Mouse (Mus musculus) liver, postnatal 0 days (tissue): ENCODE measurements around the gene BC024978. TPM values are rescaled to one million over a fixed set of nuclear protein-coding genes. Genes with fewer than 3 reads are reported as not detected.

Experiments used
- ATAC-seq: fragments of 200-750 bp; cut with Nextera tagmentation; 2 replicates; pipeline ENCODE4 v1.8.0; 2017; ENCODE audit warnings: mild to moderate bottlenecking, moderate library complexity
- DNase-seq: peaks from one replicate; pipeline ENCODE4 v3.0.0-alpha.2; 2016
- H3K27ac ChIP-seq: fragments of 300-500 bp; sonication (generic); 2 replicates; pipeline ENCODE4 v1.5.1; 2014; ENCODE audit warnings: antibody characterized with exemption, moderate library complexity, mild to moderate bottlenecking, low read depth
- H3K27me3 ChIP-seq: fragments of 300-500 bp; sonication (generic); 2 replicates; pipeline ENCODE4 v1.6.1; 2014; ENCODE audit warnings: low read length, control low read depth, mixed read lengths; ENCODE audit not compliant: insufficient read depth
- H3K36me3 ChIP-seq: fragments of 300-500 bp; sonication (generic); replicated peaks from 2 replicates; pipeline ENCODE4 v1.6.1; 2014; ENCODE audit warnings: mild to moderate bottlenecking, control low read depth, low read length, moderate library complexity, mixed read lengths; ENCODE audit not compliant: insufficient read depth
- H3K4me1 ChIP-seq: fragments of 300-500 bp; sonication (generic); 2 replicates; pipeline ENCODE4 v1.6.1; 2014; ENCODE audit warnings: antibody characterized with exemption, mild to moderate bottlenecking, control low read depth; ENCODE audit not compliant: insufficient read depth
- H3K4me2 ChIP-seq: fragments of 300-500 bp; sonication (generic); 2 replicates; pipeline ENCODE4 v1.6.1; 2014; ENCODE audit warnings: low read depth, mild to moderate bottlenecking, low read length, moderate library complexity, mixed read lengths
- H3K4me3 ChIP-seq: fragments of 300-500 bp; sonication (generic); 2 replicates; pipeline ENCODE4 v1.5.1; 2014; ENCODE audit warnings: low read depth, low read length
- H3K9ac ChIP-seq: fragments of 300-500 bp; sonication (generic); replicated peaks from 2 replicates; pipeline ENCODE4 v1.6.1; 2014; ENCODE audit warnings: mild to moderate bottlenecking, moderate library complexity
- H3K9me3 ChIP-seq: fragments of 300-500 bp; sonication (generic); 2 replicates; pipeline ENCODE4 v1.6.1; 2016; ENCODE audit warnings: mild to moderate bottlenecking, control low read depth, low read length, mixed read lengths
- CTCF ChIP-seq: sonication (generic); IDR thresholded peaks from 2 replicates; pipeline ENCODE4 v1.5.1; 2016; ENCODE audit warnings: antibody characterized with exemption, low read depth
- EP300 ChIP-seq: IDR thresholded peaks from 2 replicates; pipeline ENCODE4 v1.6.1; 2016; ENCODE audit warnings: antibody characterized with exemption, low read depth, mild to moderate bottlenecking
- WGBS: fragments of 180-500 bp; shearing (Covaris S2); extraction: QIAGEN DNeasy Blood & Tissue Kit; methylation state at CpG from one replicate; pipeline ENCODE4 v1.1.7; 2014; ENCODE audit not compliant: insufficient replicate concordance; 5-methylcytosine and 5-hydroxymethylcytosine counted together
- polyA plus RNA-seq: library from polyadenylated mRNA; unstranded; fragments of >200 nt; fragmentation: Nextera tagmentation; extraction: Ambion mirVana; gene quantifications from 2 replicates; pipeline ENCODE4 v1.2.1, GENCODE M21; 2015

BC024978 gene
- polyA plus RNA-seq, 1 experiment from 2014 or later: 1.00 TPM

DNA sequence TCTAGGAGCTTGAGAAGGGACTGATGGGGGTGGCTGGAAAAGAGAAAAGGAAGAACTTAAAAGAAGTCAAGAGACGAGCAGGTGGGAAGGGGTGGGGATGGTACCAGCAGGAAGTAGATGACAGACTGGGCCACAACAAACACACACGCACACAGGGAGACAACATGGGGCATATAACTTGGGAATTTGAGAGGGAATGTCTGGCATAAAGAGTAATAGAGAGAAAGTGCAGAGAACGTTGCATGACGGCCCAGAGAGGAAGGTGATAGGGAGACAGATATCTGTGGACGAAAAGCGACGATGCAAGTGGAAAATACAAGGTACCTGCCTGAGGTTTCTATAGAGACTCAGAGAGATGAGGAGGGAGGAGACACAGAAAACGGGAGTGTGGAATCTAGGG is 29.9 kb upstream of the BC024978 start:
- H3K9ac ChIP-seq: peak overlapping the region; percentile 82
- 4% methylated on average over 8 of the region's 8 CpGs for WGBS
- H3K27me3 ChIP-seq: no peaks in the 10 kb centered on the region
- peak overlapping the region; percentile 97 for H3K27ac ChIP-seq
- H3K4me2 ChIP-seq: peak overlapping the region; percentile 61
- ATAC-seq (no peak), DNase-seq (no peak)
- H3K9me3 ChIP-seq: no peaks in the 10 kb centered on the region
- peak overlapping the region; percentile 68 for H3K4me3 ChIP-seq
- TF ChIP-seq EP300: no peak
- no peak for TF ChIP-seq CTCF
- peaks cover 52% of the 10 kb centered on the region for H3K4me1 ChIP-seq
- H3K36me3 ChIP-seq: peaks cover 14% of the 10 kb centered on the region

DNA sequence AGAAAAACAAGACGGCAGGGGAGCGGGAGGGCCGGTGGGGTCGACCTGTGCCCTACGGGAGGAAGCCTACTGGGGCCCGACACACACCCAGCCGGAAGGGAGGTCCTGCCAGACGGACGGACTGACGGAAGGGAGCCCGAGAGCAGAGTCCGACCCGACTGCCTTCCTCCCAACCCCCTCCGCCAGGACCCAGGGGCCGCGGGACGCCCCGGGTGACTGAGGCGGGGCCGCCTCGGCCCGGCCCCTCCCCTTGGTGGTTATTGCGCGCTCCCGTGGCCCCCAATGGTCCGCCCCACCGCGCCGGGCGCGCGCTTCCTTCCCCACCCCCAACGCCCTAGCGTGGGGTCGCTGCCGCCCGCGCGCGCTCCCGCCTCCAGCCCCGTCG is 29.4 kb upstream of the BC024978 start:
- peak overlapping the region; percentile 97 for H3K27ac ChIP-seq
- H3K4me3 ChIP-seq: peak overlapping the region; percentile 68
- ATAC-seq (peak; percentile 76), DNase-seq (peak; percentile 91)
- WGBS: 0% methylated on average over 19 of the region's 43 CpGs
- H3K9ac ChIP-seq: peak overlapping the region; percentile 82
- no peaks in the 10 kb centered on the region for H3K9me3 ChIP-seq
- peaks cover 13% of the 10 kb centered on the region for H3K36me3 ChIP-seq
- H3K4me2 ChIP-seq: peak overlapping the region; percentile 61
- peaks cover 47% of the 10 kb centered on the region for H3K4me1 ChIP-seq
- TF ChIP-seq CTCF (no peak), EP300 (no peak)
- no peaks in the 10 kb centered on the region for H3K27me3 ChIP-seq

DNA sequence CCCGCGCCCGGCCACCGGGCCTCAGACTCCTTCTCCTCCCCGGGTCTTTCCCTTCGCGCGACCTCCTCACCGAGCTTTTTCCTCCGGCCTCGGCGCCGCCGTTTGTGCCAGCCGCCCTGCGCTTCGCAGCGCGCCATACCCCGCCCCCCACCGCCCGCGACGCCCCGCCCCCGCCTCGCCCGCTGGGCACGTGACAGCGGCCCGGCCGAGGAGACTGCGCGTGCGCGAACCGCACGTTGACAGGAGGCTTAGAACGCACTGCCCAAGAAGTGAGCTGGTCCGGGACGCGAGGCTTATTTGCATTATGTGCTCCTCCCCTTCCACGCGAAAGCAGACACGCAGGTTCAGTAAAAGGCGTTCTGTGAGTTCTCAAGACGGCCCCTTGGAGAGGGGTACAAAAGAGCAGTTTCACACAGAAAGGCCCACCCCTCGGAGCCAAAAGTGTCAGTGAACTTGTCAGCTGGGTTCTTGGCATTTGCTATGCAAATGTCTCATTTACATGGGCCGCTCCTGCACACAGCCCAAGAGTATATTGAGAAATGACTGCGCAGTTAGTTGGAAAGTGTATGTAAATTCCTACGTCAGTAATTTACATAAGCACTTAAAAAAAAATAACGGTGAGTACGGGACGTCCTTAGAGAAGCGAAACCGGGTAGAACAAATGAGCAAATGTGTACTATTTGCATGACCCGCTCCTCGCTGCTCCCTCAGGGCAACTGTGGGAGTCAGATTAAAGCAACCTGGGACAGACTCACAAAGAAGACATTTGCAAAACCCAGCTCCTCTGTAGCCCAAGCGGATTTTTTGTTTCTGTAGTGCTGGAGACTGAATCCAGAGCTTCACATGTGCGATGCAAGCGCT is 28.7 kb upstream of the BC024978 start, which contains the start of gene Egln2:
Egln2 (minus strand) TSS at position 189 of the 861 bp plus-strand sequence.
- WGBS: 1% methylated on average over 61 of the region's 61 CpGs
- no peaks in the 10 kb centered on the region for H3K27me3 ChIP-seq
- TF ChIP-seq EP300 (peak; percentile 94), CTCF (no peak)
- peak within 1 kb of the TSS; percentile 61 for H3K4me2 ChIP-seq
- peak within 1 kb of the TSS; percentile 68 for H3K4me3 ChIP-seq
- H3K4me1 ChIP-seq: peaks cover 43% of the 10 kb centered on the region
- ATAC-seq (peak; percentile 79), DNase-seq (peak; percentile 98)
- no peaks in the 10 kb centered on the region for H3K9me3 ChIP-seq
- H3K27ac ChIP-seq: peak within 1 kb of the TSS; percentile 97
- H3K36me3 ChIP-seq: peaks cover 10% of the 10 kb centered on the region
- H3K9ac ChIP-seq: peak within 1 kb of the TSS; percentile 82

DNA sequence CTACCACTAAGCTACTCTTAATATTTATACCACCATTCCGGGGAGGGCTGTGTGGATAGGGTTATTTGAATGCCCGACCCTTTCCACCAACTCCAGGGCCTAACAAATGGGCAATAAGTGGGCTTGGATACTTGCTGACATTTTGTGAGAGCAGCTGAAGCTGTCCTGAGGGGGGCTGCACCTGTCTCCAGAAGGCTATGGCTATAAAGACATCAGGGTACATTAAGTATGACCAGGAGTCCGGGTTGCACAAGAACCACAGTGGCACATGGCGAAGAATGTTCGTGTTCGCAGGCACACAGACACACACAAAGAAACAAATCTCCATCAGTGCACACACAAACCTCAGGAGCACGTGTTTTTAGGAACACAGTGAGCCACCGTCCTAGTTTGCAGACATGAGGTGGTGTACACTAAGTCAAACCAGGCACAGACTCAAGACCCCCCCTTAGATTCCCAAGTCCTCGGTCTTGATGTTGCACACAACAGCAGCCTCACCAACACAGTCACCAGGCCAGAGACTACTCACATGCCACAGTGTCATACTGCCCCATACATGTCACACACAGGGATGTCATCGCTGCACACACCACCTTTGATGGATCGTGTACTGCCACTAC is 28.0 kb upstream of the BC024978 start:
- DNase-seq: no peak
- Histone ChIP-seq H3K27ac (peak overlapping the region; percentile 97), H3K9me3 (no peaks in the 10 kb centered on the region), H3K36me3 (peaks cover 16% of the 10 kb centered on the region), H3K9ac (peak overlapping the region; percentile 82), H3K4me2 (peak overlapping the region; percentile 61), H3K4me3 (peak overlapping the region; percentile 68), H3K27me3 (no peaks in the 10 kb centered on the region), H3K4me1 (peaks cover 43% of the 10 kb centered on the region)
- TF ChIP-seq CTCF (no peak), EP300 (no peak)
- WGBS: 57% methylated on average over 11 of the region's 11 CpGs
- ATAC-seq: no peak

DNA sequence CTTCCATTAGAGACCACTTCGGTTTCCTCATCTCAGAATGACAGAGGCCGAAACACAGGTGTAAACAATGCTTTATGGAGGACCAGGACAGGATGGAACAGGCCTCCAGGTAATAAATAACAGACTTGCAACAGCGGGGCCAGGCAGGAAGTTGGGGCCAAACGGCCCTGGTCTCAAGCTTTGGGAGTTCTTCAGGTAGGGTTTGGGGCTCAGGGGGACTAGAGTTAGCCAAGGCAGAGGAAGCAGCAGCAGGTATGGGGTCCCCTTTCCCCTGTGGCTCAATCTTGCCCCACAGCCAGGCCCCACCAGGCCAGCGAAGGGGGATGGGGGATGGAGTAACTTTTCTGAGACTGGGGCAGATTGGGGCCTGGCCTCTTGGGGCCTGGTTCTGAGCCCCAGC is 27.2 kb upstream of the BC024978 start:
- Histone ChIP-seq H3K9me3 (no peaks in the 10 kb centered on the region), H3K4me2 (peak overlapping the region; percentile 61), H3K4me3 (no peak overlapping the region), H3K27ac (peak overlapping the region; percentile 97), H3K9ac (peak overlapping the region; percentile 54), H3K4me1 (peaks cover 37% of the 10 kb centered on the region), H3K36me3 (peaks cover 19% of the 10 kb centered on the region), H3K27me3 (no peaks in the 10 kb centered on the region)
- ATAC-seq: no peak
- DNase-seq: no peak
- WGBS: 68% methylated on average over 5 of the region's 5 CpGs
- TF ChIP-seq CTCF (no peak), EP300 (no peak)

DNA sequence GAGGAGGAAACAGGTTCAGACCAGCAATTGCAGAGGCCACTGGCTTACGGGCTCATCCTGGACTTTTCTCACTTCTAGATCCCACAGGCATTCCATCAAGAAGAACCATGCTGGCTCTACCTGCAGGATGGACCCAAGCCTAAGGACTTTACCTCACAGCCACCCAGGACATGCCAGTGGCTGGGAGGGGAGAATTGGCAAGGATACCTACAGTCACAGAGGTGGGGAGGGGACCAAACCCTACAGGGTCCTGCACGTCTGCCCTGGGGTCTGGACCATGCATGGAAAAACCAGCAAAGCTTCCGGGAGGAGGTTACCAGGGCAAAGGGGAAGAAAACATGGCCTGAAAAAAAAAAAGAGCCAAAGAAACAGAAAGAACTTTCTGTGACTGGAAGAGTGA is 24.6 kb upstream of the BC024978 start:
- Histone ChIP-seq H3K27ac (no peak overlapping the region), H3K4me2 (no peak overlapping the region), H3K36me3 (peaks cover 22% of the 10 kb centered on the region), H3K9ac (no peak overlapping the region), H3K4me3 (no peak overlapping the region), H3K4me1 (peaks cover 15% of the 10 kb centered on the region), H3K27me3 (no peaks in the 10 kb centered on the region), H3K9me3 (no peaks in the 10 kb centered on the region)
- 76% methylated on average over 3 of the region's 3 CpGs for WGBS
- no peak for DNase-seq
- TF ChIP-seq CTCF: no peak
- TF ChIP-seq EP300: no peak
- no peak for ATAC-seq
